Mouse (Mus musculus): ENCODE data around the gene Hist1h2bf.
"Not testable (repeated sequence)": the region's sequence is repeated elsewhere in the genome, so short reads cannot be mapped to it uniquely, and the experiment has no call there.

DNA sequence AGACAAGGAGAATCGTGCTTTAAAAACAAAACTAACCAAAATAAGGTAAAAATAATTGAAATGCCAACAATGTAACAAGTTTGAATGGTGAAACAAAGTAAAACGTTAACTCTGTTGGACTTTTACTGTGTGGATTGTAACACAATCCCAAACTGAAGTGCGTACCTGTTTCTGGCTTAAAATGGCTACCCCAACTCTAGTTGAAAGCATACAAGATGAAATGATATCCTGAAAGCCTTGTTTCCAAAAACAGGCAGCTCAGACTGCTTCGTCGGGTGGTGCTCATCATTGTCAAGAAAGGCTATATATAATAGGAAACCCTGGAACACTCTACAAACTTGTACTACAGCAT, 12.5 kb downstream of the Hist1h2bf start:
- not testable (repeated sequence) for TF ChIP-seq CTCF (IDR thresholded peaks at IDR 0.05; ENCODE audit: borderline replicate concordance, insufficient read depth, low read length); POLR2A (IDR thresholded peaks at IDR 0.05; ENCODE audit: low read depth, low read length)
